Mouse (Mus musculus): ENCODE data around the gene Lag3.

DNA sequence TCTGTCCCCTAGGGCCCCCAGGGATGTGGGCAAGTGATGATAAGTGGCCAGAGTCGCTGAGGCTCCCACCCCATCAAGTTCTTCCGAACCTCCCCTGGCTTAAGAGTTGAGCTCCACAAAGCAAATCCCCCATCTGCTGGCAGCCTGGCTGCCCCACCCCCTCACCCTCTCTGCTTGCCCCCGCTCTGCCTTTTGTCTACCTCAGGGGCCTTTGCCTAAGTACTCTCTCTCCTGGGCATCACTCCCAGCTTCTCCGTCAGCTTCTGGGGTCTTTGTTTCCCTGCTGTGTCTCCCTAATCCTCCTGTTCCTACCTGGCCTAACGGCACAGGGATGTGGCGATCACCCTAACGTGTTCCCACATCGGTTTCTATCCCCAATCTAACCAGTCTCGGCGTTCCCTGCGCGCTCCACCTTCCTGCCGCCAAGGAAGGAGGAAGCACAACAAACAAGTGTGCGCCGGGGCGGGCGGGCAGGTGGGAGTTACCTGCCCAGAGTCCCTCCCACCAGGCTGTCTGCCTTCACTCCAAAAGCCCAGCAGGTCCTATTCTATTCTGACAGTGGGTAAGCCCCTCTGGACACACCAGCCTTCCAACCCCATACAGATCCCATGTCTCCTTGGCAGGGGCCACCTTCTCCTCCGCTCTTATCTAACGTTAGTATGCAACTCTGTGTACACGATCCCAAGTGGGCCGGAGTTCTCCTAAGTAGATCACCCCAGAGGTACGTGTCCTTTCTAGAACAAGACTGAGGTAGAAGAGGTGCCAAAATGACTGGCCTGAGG, 3.8 kb upstream of the Lag3 start:
- TF ChIP-seq CTCF (IDR thresholded peaks at IDR 0.05; ENCODE audit: extremely low read depth, insufficient read depth, insufficient read length, insufficient replicate concordance) = no peak
- no peak for TF ChIP-seq POLR2A (IDR thresholded peaks at IDR 0.05; ENCODE audit: low read depth, low read length)
